Mouse (Mus musculus) midbrain, embryonic 14.5 days (tissue): ENCODE measurements around the gene Nt5c2. TPM values are rescaled to one million over a fixed set of nuclear protein-coding genes. Genes with fewer than 3 reads are reported as not detected.
"Not testable (repeated sequence)": the region's sequence is repeated elsewhere in the genome, so short reads cannot be mapped to it uniquely, and the experiment has no call there.

Source experiments
- ATAC-seq: fragments of 200-750 bp; cut with Nextera tagmentation; 2 replicates; pipeline ENCODE4 v1.8.0; 2017; ENCODE audit warnings: moderate number of reproducible peaks, moderate library complexity; ENCODE audit not compliant: low FRiP score, low TSS enrichment
- DNase-seq: peaks from one replicate; pipeline ENCODE4 v3.0.0-alpha.2; 2015
- H3K27ac ChIP-seq: fragments of 300-500 bp; sonication (generic); replicated peaks from 2 replicates; pipeline ENCODE4 v1.5.1; 2014; ENCODE audit warnings: mild to moderate bottlenecking, low read depth, low read length, moderate library complexity
- H3K27me3 ChIP-seq: fragments of 300-500 bp; sonication (generic); 2 replicates; pipeline ENCODE4 v1.6.1; 2014; ENCODE audit warnings: low read length, control low read depth, mixed read lengths; ENCODE audit not compliant: control insufficient read depth, insufficient read depth
- H3K36me3 ChIP-seq: fragments of 300-500 bp; sonication (generic); 2 replicates; pipeline ENCODE4 v1.6.1; 2014; ENCODE audit warnings: low read length, control low read depth; ENCODE audit not compliant: control insufficient read depth, insufficient read depth
- H3K4me1 ChIP-seq: fragments of 300-500 bp; sonication (generic); 2 replicates; pipeline ENCODE4 v1.6.1; 2014; ENCODE audit warnings: mild to moderate bottlenecking, antibody characterized with exemption, low read length, control low read depth; ENCODE audit not compliant: control insufficient read depth, insufficient read depth
- H3K4me2 ChIP-seq: fragments of 300-500 bp; sonication (generic); 2 replicates; pipeline ENCODE4 v1.6.1; 2014; ENCODE audit warnings: mild to moderate bottlenecking, low read length, moderate library complexity
- H3K4me3 ChIP-seq: fragments of 300-500 bp; sonication (generic); replicated peaks from 2 replicates; pipeline ENCODE4 v1.5.1; 2014; ENCODE audit warnings: low read depth, low read length
- H3K9ac ChIP-seq: fragments of 300-500 bp; sonication (generic); replicated peaks from 2 replicates; pipeline ENCODE4 v1.6.1; 2014; ENCODE audit warnings: mild to moderate bottlenecking, low read length, moderate library complexity
- H3K9me3 ChIP-seq: fragments of 300-500 bp; sonication (generic); 2 replicates; pipeline ENCODE4 v1.6.1; 2016; ENCODE audit warnings: low read length, control low read depth, mixed read lengths; ENCODE audit not compliant: control insufficient read depth
- WGBS: fragments of 180-500 bp; shearing (Covaris S2); extraction: QIAGEN DNeasy Blood & Tissue Kit; methylation state at CpG from one replicate; pipeline ENCODE4 v1.1.7; 2014; 5-methylcytosine and 5-hydroxymethylcytosine counted together
- polyA plus RNA-seq: library from polyadenylated mRNA; unstranded; fragments of >200 nt; fragmentation: Nextera tagmentation; extraction: Ambion mirVana; gene quantifications from 2 replicates; pipeline ENCODE4 v1.2.1, GENCODE M21; 2014

Gene Nt5c2
- polyA plus RNA-seq, 1 experiment from 2014 or later = 89.9 TPM

- peaks cover 6% of the 10 kb centered on the region; the same call in 1 of the 2 replicates for H3K27me3 ChIP-seq
- WGBS = 7% methylated on average over 20 of the region's 20 CpGs
- peak overlapping the region; percentile 95 for H3K27ac ChIP-seq
- peak overlapping the region; percentile 88 for H3K9ac ChIP-seq
- H3K4me2 ChIP-seq = peak overlapping the region; percentile 60
- H3K36me3 ChIP-seq = no peaks in the 10 kb centered on the region
- peak overlapping the region; percentile 80 for H3K4me3 ChIP-seq
- ATAC-seq = no peak
- DNase-seq = peak; percentile 69
- H3K4me1 ChIP-seq = peaks cover 4% of the 10 kb centered on the region; the same call in 1 of the 2 replicates
- no peaks in the 10 kb centered on the region for H3K9me3 ChIP-seq
These were observed 1.4 kb downstream of the Nt5c2 start for GRCm38 (mm10) chr19:47013340-47014158.

- H3K4me1 ChIP-seq = peaks cover 4% of the 10 kb centered on the region; the same call in 1 of the 2 replicates
- WGBS = 91% methylated on average over 15 of the region's 15 CpGs
- H3K36me3 ChIP-seq = no peaks in the 10 kb centered on the region
- H3K9ac ChIP-seq = no peak overlapping the region
- H3K4me3 ChIP-seq = no peak overlapping the region
- no peak for ATAC-seq
- 0 out of 2 replicates have a peak overlapping the region, but pooled peaks have one; percentile 60 for H3K4me2 ChIP-seq
- H3K27ac ChIP-seq = no peak overlapping the region
- H3K9me3 ChIP-seq = no peaks in the 10 kb centered on the region
- H3K27me3 ChIP-seq = peaks cover 6% of the 10 kb centered on the region; the same call in 1 of the 2 replicates
- no peak for DNase-seq
These were observed 2.3 kb downstream of the Nt5c2 start for GRCm38 (mm10) chr19:47012521-47013130.

- Histone ChIP-seq H3K9me3 (no peaks in the 10 kb centered on the region), H3K27me3 (peaks cover 6% of the 10 kb centered on the region; the same call in 1 of the 2 replicates), H3K4me3 (no peak overlapping the region), H3K4me1 (peaks cover 4% of the 10 kb centered on the region; the same call in 1 of the 2 replicates), H3K4me2 (no peak overlapping the region), H3K27ac (no peak overlapping the region), H3K36me3 (no peaks in the 10 kb centered on the region), H3K9ac (no peak overlapping the region)
- WGBS = 94% methylated on average over 5 of the region's 5 CpGs
- no peak for ATAC-seq
- DNase-seq = no peak
These were observed 5.0 kb downstream of the Nt5c2 start for GRCm38 (mm10) chr19:47009943-47010342.

- ATAC-seq (no peak), DNase-seq (no peak)
- no peak overlapping the region for H3K27ac ChIP-seq
- WGBS = 94% methylated on average over 7 of the region's 7 CpGs
- H3K9ac ChIP-seq = no peak overlapping the region
- peaks cover 2% of the 10 kb centered on the region; the same call in 1 of the 2 replicates for H3K27me3 ChIP-seq
- H3K4me1 ChIP-seq = peaks cover 4% of the 10 kb centered on the region; the same call in 1 of the 2 replicates
- no peak overlapping the region for H3K4me2 ChIP-seq
- no peak overlapping the region for H3K4me3 ChIP-seq
- no peaks in the 10 kb centered on the region for H3K9me3 ChIP-seq
- H3K36me3 ChIP-seq = no peaks in the 10 kb centered on the region
These were observed 5.5 kb downstream of the Nt5c2 start for GRCm38 (mm10) chr19:47009420-47009819.

GRCm38 (mm10) chr19:47006321-47006720 is 8.6 kb downstream of the Nt5c2 start:
- Histone ChIP-seq H3K4me1 (no peaks in the 10 kb centered on the region), H3K9ac (no peak overlapping the region), H3K36me3 (no peaks in the 10 kb centered on the region), H3K27me3 (no peaks in the 10 kb centered on the region), H3K4me3 (no peak overlapping the region), H3K27ac (no peak overlapping the region), H3K9me3 (no peaks in the 10 kb centered on the region), H3K4me2 (no peak overlapping the region)
- ATAC-seq (no peak), DNase-seq (no peak)
- WGBS = under 1% methylated on average over 4 of the region's 4 CpGs

GRCm38 (mm10) chr19:47005873-47006272 is 9.1 kb downstream of the Nt5c2 start:
- H3K9me3 ChIP-seq = no peaks in the 10 kb centered on the region
- H3K27ac ChIP-seq = no peak overlapping the region
- ATAC-seq = no peak
- H3K4me2 ChIP-seq = no peak overlapping the region
- no peak for DNase-seq
- H3K9ac ChIP-seq = no peak overlapping the region
- 63% methylated on average over 5 of the region's 5 CpGs for WGBS
- H3K4me3 ChIP-seq = no peak overlapping the region
- H3K4me1 ChIP-seq = no peaks in the 10 kb centered on the region
- H3K27me3 ChIP-seq = no peaks in the 10 kb centered on the region
- H3K36me3 ChIP-seq = no peaks in the 10 kb centered on the region

GRCm38 (mm10) chr19:47003742-47004511 is 11.0 kb downstream of the Nt5c2 start:
- DNase-seq (no peak), ATAC-seq (no peak)
- no peaks in the 10 kb centered on the region for H3K27me3 ChIP-seq
- H3K27ac ChIP-seq = no peak overlapping the region
- no peak overlapping the region for H3K4me2 ChIP-seq
- H3K9me3 ChIP-seq = no peaks in the 10 kb centered on the region
- H3K4me1 ChIP-seq = no peaks in the 10 kb centered on the region
- H3K9ac ChIP-seq = no peak overlapping the region
- WGBS = 79% methylated on average over 6 of the region's 6 CpGs
- no peak overlapping the region for H3K4me3 ChIP-seq
- no peaks in the 10 kb centered on the region for H3K36me3 ChIP-seq

- H3K4me1 ChIP-seq, DNase-seq, H3K4me3 ChIP-seq, H3K9me3 ChIP-seq, H3K27ac ChIP-seq, ATAC-seq, H3K9ac ChIP-seq, H3K36me3 ChIP-seq, H3K4me2 ChIP-seq, H3K27me3 ChIP-seq: not testable (repeated sequence)
- WGBS = 82% methylated on average over 2 of the region's 3 CpGs
These were observed 14.6 kb downstream of the Nt5c2 start for GRCm38 (mm10) chr19:47000357-47000756.
